Mouse (Mus musculus): ENCODE measurements around the gene D030056L22Rik. TPM values are rescaled to one million over a fixed set of nuclear protein-coding genes. Genes with fewer than 3 reads are reported as not detected.

The D030056L22Rik gene
- total and polyA plus RNA-seq, 3 experiments = 20.6 to 76.0 (median 29.2) TPM

- Histone ChIP-seq H3K27ac (ENCODE audit: insufficient read depth, low read depth) (peak within 1 kb of the TSS; percentile 62), H3K36me3 (replicated peaks in 1 of 2; ENCODE audit: control insufficient read depth in 1 of 2, insufficient read depth in 1 of 2, low read length in 1 of 2) (peaks cover 0 to 12% of the 10 kb centered on the region in 2 experiments), H3K79me2 (replicated peaks; ENCODE audit: control insufficient read depth, extremely low read depth, insufficient read depth, poor library complexity, severe bottlenecking) (peaks cover 44% of the 10 kb centered on the region), H3K9me3 (replicated peaks; ENCODE audit: low read length) (no peaks in the 10 kb centered on the region), H3K4me2 (ENCODE audit: insufficient read depth, low read depth, poor library complexity, severe bottlenecking) (peak within 1 kb of the TSS; percentile 100), H3K4me1 (ENCODE audit: control insufficient read depth in 1 of 2, insufficient read depth in 2 of 2) (peaks cover 7 to 36% of the 10 kb centered on the region in 2 experiments; a peak in 3 of 4 replicates), H3K9ac (ENCODE audit: insufficient read depth, low read depth) (peak within 1 kb of the TSS; percentile 93), H3K27me3 (replicated peaks) (no peaks in the 10 kb centered on the region), H3K4me3 (replicated peaks in 1 of 3; ENCODE audit: low read depth in 2 of 3, low read length in 2 of 3, poor library complexity in 1 of 3) (peak within 1 kb of the TSS; percentile 61 to 99 (median 93))
- in situ Hi-C loops (cut with MboI; ENCODE audit: low pct_ligation_motif_present, low pct_unique_long_range_greater_than_20kb, low sequenced_read_pairs) = no loop called here
- TF ChIP-seq POLR2A (IDR thresholded peaks at IDR 0.05; ENCODE audit: low read depth, low read length) (peak; percentile 46; the same call in 1 of the 2 replicates), TBP (conservative IDR thresholded peaks at IDR 0.05; ENCODE audit: low read depth, low read length) (no peak), UBTF (IDR thresholded peaks at IDR 0.05; ENCODE audit: low read depth, low read length) (no peak), BHLHE40 (IDR thresholded peaks at IDR 0.05; ENCODE audit: low read depth, low read length) (0 out of 2 replicates have a peak, but pooled peaks have one; percentile 14), TCF12 (IDR thresholded peaks at IDR 0.05; ENCODE audit: low read depth, low read length) (peak; percentile 48; the same call in 1 of the 2 replicates), SMC3 (IDR thresholded peaks at IDR 0.05; ENCODE audit: low read depth, low read length) (no peak), IRF4 (IDR thresholded peaks at IDR 0.05; ENCODE audit: low read depth, low read length) (no peak), E2F4 (IDR thresholded peaks at IDR 0.05; ENCODE audit: insufficient replicate concordance, low read depth, low read length) (no peak), CHD2 (IDR thresholded peaks at IDR 0.05; ENCODE audit: low read length) (no peak), RCOR1 (conservative IDR thresholded peaks at IDR 0.05; ENCODE audit: low read depth, low read length) (no peak), ELF1 (IDR thresholded peaks at IDR 0.05; ENCODE audit: low read depth, low read length) (peak; percentile 86), NELFE (IDR thresholded peaks at IDR 0.05; ENCODE audit: low read depth, low read length) (peak; percentile 8; the same call in 1 of the 2 replicates), JUND (conservative IDR thresholded peaks at IDR 0.05; ENCODE audit: low read depth, low read length) (no peak), MYC (IDR thresholded peaks at IDR 0.05; ENCODE audit: low read depth, low read length) (no peak), NRF1 (IDR thresholded peaks at IDR 0.05; ENCODE audit: low read depth, low read length) (peak; percentile 88), HCFC1 (IDR thresholded peaks at IDR 0.05; ENCODE audit: low read depth, low read length) (peak; percentile 43; the same call in 1 of the 2 replicates)
- dilution Hi-C loops (cut with MboI; ENCODE audit: extremely low pct_ligation_motif_present, extremely low pct_unique_long_range_greater_than_20kb, low sequenced_read_pairs) = no loop called here
- peak; percentile 97 for DNase-seq (ENCODE audit: extremely low read depth)
These were observed 42.4 kb upstream of the D030056L22Rik start, which contains the start of gene Carnmt1 for GRCm38 (mm10) chr19:18670608-18671007. Gene Carnmt1, plus strand, starts transcription at chr19:18670764.

- H3K9me3 ChIP-seq (replicated peaks; ENCODE audit: low read length) = no peaks in the 10 kb centered on the region
- peaks cover 50% of the 10 kb centered on the region for H3K79me2 ChIP-seq (replicated peaks; ENCODE audit: control insufficient read depth, extremely low read depth, insufficient read depth, poor library complexity, severe bottlenecking)
- H3K27ac ChIP-seq (ENCODE audit: insufficient read depth, low read depth) = peak overlapping the region; percentile 62
- DNase-seq (ENCODE audit: extremely low read depth) = peak; percentile 34
- peak; percentile 87 for TF ChIP-seq UBTF (IDR thresholded peaks at IDR 0.05; ENCODE audit: low read depth, low read length)
- TF ChIP-seq MXI1 (IDR thresholded peaks at IDR 0.05; ENCODE audit: low read depth, low read length) = peak; percentile 58; the same call in 1 of the 2 replicates
- TF ChIP-seq MEF2A (IDR thresholded peaks at IDR 0.05; ENCODE audit: borderline replicate concordance, low read depth, low read length) = no peak
- no peak for TF ChIP-seq NELFE (IDR thresholded peaks at IDR 0.05; ENCODE audit: low read depth, low read length)
- no peak for TF ChIP-seq MYC (IDR thresholded peaks at IDR 0.05; ENCODE audit: low read depth, low read length)
- no peak for TF ChIP-seq JUND (conservative IDR thresholded peaks at IDR 0.05; ENCODE audit: low read depth, low read length)
- TF ChIP-seq E2F4 (IDR thresholded peaks at IDR 0.05; ENCODE audit: insufficient replicate concordance, low read depth, low read length) = no peak
- TF ChIP-seq MAFK (IDR thresholded peaks at IDR 0.05; ENCODE audit: insufficient replicate concordance, low read length) = no peak
- TF ChIP-seq CHD2 (IDR thresholded peaks at IDR 0.05; ENCODE audit: low read length) = no peak
- no peak for TF ChIP-seq USF2 (conservative IDR thresholded peaks at IDR 0.05; ENCODE audit: low read depth, low read length)
- TF ChIP-seq MAX (IDR thresholded peaks at IDR 0.05; ENCODE audit: low read length) = peak; percentile 19; the same call in 1 of the 2 replicates
- no peak for TF ChIP-seq NRF1 (IDR thresholded peaks at IDR 0.05; ENCODE audit: low read depth, low read length)
- dilution Hi-C loops (cut with MboI; ENCODE audit: extremely low pct_ligation_motif_present, extremely low pct_unique_long_range_greater_than_20kb, low sequenced_read_pairs) (no loop called here), in situ Hi-C loops (cut with MboI; ENCODE audit: low pct_ligation_motif_present, low pct_unique_long_range_greater_than_20kb, low sequenced_read_pairs) (no loop called here)
- H3K4me1 ChIP-seq (ENCODE audit: control insufficient read depth in 1 of 2, insufficient read depth in 2 of 2) = peaks cover 7 to 42% of the 10 kb centered on the region in 2 experiments; a peak in 3 of 4 replicates
- peak overlapping the region; percentile 93 for H3K9ac ChIP-seq (ENCODE audit: insufficient read depth, low read depth)
- H3K4me2 ChIP-seq (ENCODE audit: insufficient read depth, low read depth, poor library complexity, severe bottlenecking) = peak overlapping the region; percentile 100
- H3K4me3 ChIP-seq (replicated peaks in 1 of 3; ENCODE audit: low read depth in 2 of 3, low read length in 2 of 3, poor library complexity in 1 of 3) = peak overlapping the region; percentile 61 to 99 (median 93)
- H3K36me3 ChIP-seq (replicated peaks in 1 of 2; ENCODE audit: control insufficient read depth in 1 of 2, insufficient read depth in 1 of 2, low read length in 1 of 2) = peaks cover 2 to 16% of the 10 kb centered on the region in 2 experiments
- no peaks in the 10 kb centered on the region for H3K27me3 ChIP-seq (replicated peaks)
These were observed 41.8 kb upstream of the D030056L22Rik start for GRCm38 (mm10) chr19:18671056-18671741.

Data from CH12.LX (cell line).